Comparison of ENCODE assay signal across 23 mouse cellular contexts in genomic region chr17:30749391-30749790, GRCm38 (mm10).
"Had no signal": no experiment of that assay in that cellular context is flagged by ENCODE, and none has a peak within 500 bp of the region (broad histone marks: within the 10 kb centered on the region; RNA-seq: fewer than 3 reads in every experiment).

No protein-coding gene starts in this region.

- H3K4me1 ChIP-seq: embryonic facial prominence, embryonic 12.5 days; embryonic facial prominence, embryonic 13.5 days; forebrain, embryonic 13.5 days; heart, embryonic 10.5 days had no signal

- H3K9me3 ChIP-seq: embryonic facial prominence, embryonic 10.5 days; embryonic facial prominence, embryonic 12.5 days; embryonic facial prominence, embryonic 13.5 days; embryonic facial prominence, embryonic 15.5 days; forebrain, embryonic 10.5 days; forebrain, embryonic 12.5 days; forebrain, embryonic 13.5 days; forebrain, embryonic 15.5 days; heart, embryonic 10.5 days had no signal

- H3K4me3 ChIP-seq: embryonic facial prominence, embryonic 10.5 days; embryonic facial prominence, embryonic 12.5 days; embryonic facial prominence, embryonic 13.5 days; embryonic facial prominence, embryonic 15.5 days; erythroblast, embryonic 14.5 days; forebrain, embryonic 10.5 days; forebrain, embryonic 12.5 days; forebrain, embryonic 13.5 days; forebrain, embryonic 15.5 days; gastrocnemius, adult 2 months; heart, adult 2 months; heart, embryonic 10.5 days had no signal

- DNase-seq: cerebellum, adult 9-11 months; cerebellum, postnatal 25 days; cerebellum, postnatal 36 days; embryo, embryonic 11 days; forebrain, postnatal 0 days; gastrocnemius, adult 2 months; gastrocnemius, postnatal 10 days; gastrocnemius, postnatal 14 days; gastrocnemius, postnatal 25 days; gastrocnemius, postnatal 36 days; heart, adult 11 months; heart, adult 18-20 months; heart, adult 2 months had no signal

- H3K27me3 ChIP-seq: embryonic facial prominence, embryonic 12.5 days; embryonic facial prominence, embryonic 13.5 days; embryonic facial prominence, embryonic 15.5 days; forebrain, embryonic 12.5 days; forebrain, embryonic 13.5 days; forebrain, embryonic 15.5 days had no signal

- H3K36me3 ChIP-seq: embryonic facial prominence, embryonic 10.5 days; embryonic facial prominence, embryonic 12.5 days; embryonic facial prominence, embryonic 13.5 days; embryonic facial prominence, embryonic 15.5 days; forebrain, embryonic 10.5 days; forebrain, embryonic 12.5 days; forebrain, embryonic 15.5 days; heart, embryonic 10.5 days had no signal

- H3K27ac ChIP-seq: embryonic facial prominence, embryonic 10.5 days; embryonic facial prominence, embryonic 12.5 days; embryonic facial prominence, embryonic 13.5 days; embryonic facial prominence, embryonic 15.5 days; forebrain, embryonic 10.5 days; forebrain, embryonic 12.5 days; forebrain, embryonic 13.5 days; forebrain, embryonic 15.5 days; gastrocnemius, adult 2 months; heart, adult 2 months; heart, embryonic 10.5 days had no signal
